Mouse (Mus musculus) liver, adult 2 months (tissue): ENCODE data around the gene Olfr1199. TPM values are rescaled to one million over a fixed set of nuclear protein-coding genes. Genes with fewer than 3 reads are reported as not detected.

Experiments
- DNase-seq: peaks from one replicate; pipeline ENCODE4 v3.0.0-alpha.2; 2011; ENCODE audit warnings: low read depth, low spot score; ENCODE audit errors: extremely low read depth
- H3K27ac ChIP-seq: fragments of 200-500 bp; replicated peaks from 2 replicates; pipeline ENCODE4 v1.5.1; 2012; ENCODE audit warnings: low read depth, mild to moderate bottlenecking, control low read depth, inconsistent platforms, low read length; ENCODE audit not compliant: insufficient read depth
- H3K27me3 ChIP-seq: fragments of 200-500 bp; 2 replicates; pipeline ENCODE4 v1.6.1; 2012; ENCODE audit warnings: mild to moderate bottlenecking, moderate library complexity, low read length, inconsistent platforms; ENCODE audit not compliant: control insufficient read depth, insufficient read depth
- H3K36me3 ChIP-seq: fragments of 200-500 bp; 2 replicates; pipeline ENCODE4 v1.6.1; 2012; ENCODE audit warnings: low read length, inconsistent platforms; ENCODE audit not compliant: control insufficient read depth, insufficient read depth
- H3K4me1 ChIP-seq: fragments of 200-500 bp; 2 replicates; pipeline ENCODE4 v1.6.1; 2011; ENCODE audit warnings: low read length; ENCODE audit not compliant: control insufficient read depth, insufficient read depth
- H3K4me3 ChIP-seq: fragments of 200-500 bp; 2 replicates; pipeline ENCODE4 v1.5.1; 2011; ENCODE audit warnings: low read depth, mild to moderate bottlenecking, control low read depth, low read length, moderate library complexity; ENCODE audit not compliant: insufficient read depth
- H3K79me2 ChIP-seq: fragments of 200-500 bp; 2 replicates; pipeline ENCODE4 v1.6.1; 2012; ENCODE audit warnings: inconsistent platforms, mild to moderate bottlenecking, low read length, moderate library complexity; ENCODE audit not compliant: control insufficient read depth, insufficient read depth
- H3K9ac ChIP-seq: fragments of 200-500 bp; 2 replicates; pipeline ENCODE4 v1.6.1; 2012; ENCODE audit warnings: low read depth, mild to moderate bottlenecking, control low read depth, inconsistent platforms, low read length
- CTCF ChIP-seq: fragments of 200-500 bp; IDR thresholded peaks from 2 replicates; pipeline ENCODE4 v1.5.1; 2011; ENCODE audit warnings: low read depth, low read length, control low read depth
- POLR2A ChIP-seq: fragments of 200-500 bp; IDR thresholded peaks from 2 replicates; pipeline ENCODE4 v1.6.1; 2011; ENCODE audit warnings: low read length, control low read depth; ENCODE audit not compliant: insufficient read depth; ENCODE audit errors: extremely low read depth
- WGBS: fragments of 180-500 bp; shearing (Covaris S2); methylation state at CpG from one replicate; pipeline ENCODE4 v1.1.7; 2018; 5-methylcytosine and 5-hydroxymethylcytosine counted together
- polyA plus RNA-seq: library from polyadenylated mRNA; depleted of rRNA; stranded (reverse); fragments of >200 nt; gene quantifications from 2 replicates; pipeline ENCODE4 v1.2.3, GENCODE M21; 2012; rRNA removed
- total RNA-seq: library from RNA; depleted of rRNA; stranded (reverse); fragments of >200 nt; gene quantifications from 2 replicates; pipeline ENCODE4 v1.2.3, GENCODE M21; 2014; rRNA removed

The Olfr1199 gene
- total RNA-seq (not detected in 2 replicates), polyA plus RNA-seq (not detected in 2 replicates)

GRCm38 (mm10) chr2:88760369-88760768, at the start of gene Olfr1199:
Gene Olfr1199 (minus strand): TSS chr2:88760469.
- 89% methylated on average over 2 of the region's 2 CpGs for WGBS
- Histone ChIP-seq H3K36me3 (no peaks in the 10 kb centered on the region), H3K4me1 (no peaks in the 10 kb centered on the region), H3K9ac (no peak within 1 kb of the TSS), H3K27ac (no peak within 1 kb of the TSS), H3K79me2 (no peaks in the 10 kb centered on the region), H3K4me3 (no peak within 1 kb of the TSS), H3K27me3 (no peaks in the 10 kb centered on the region)
- DNase-seq = no peak
- TF ChIP-seq POLR2A (no peak), CTCF (no peak)

- H3K36me3 ChIP-seq = no peaks in the 10 kb centered on the region
- no peaks in the 10 kb centered on the region for H3K79me2 ChIP-seq
Measured at GRCm38 (mm10) chr2:88792736-88793135, 32.5 kb upstream of the Olfr1199 start, which contains the start of gene Olfr1201. Gene Olfr1201 (plus strand): TSS chr2:88793036.

GRCm38 (mm10) chr2:88770388-88770787, 10.1 kb upstream of the Olfr1199 start, which contains the start of gene Olfr1200:
Gene Olfr1200 (minus strand): TSS chr2:88770488.
- no peak within 1 kb of the TSS for H3K27ac ChIP-seq
- no peak within 1 kb of the TSS for H3K9ac ChIP-seq
- H3K27me3 ChIP-seq = no peaks in the 10 kb centered on the region
- no peak within 1 kb of the TSS for H3K4me3 ChIP-seq
- H3K4me1 ChIP-seq = no peaks in the 10 kb centered on the region
- DNase-seq = no peak
- 66% methylated on average over 2 of the region's 2 CpGs for WGBS
- H3K36me3 ChIP-seq = no peaks in the 10 kb centered on the region
- no peak for TF ChIP-seq POLR2A
- TF ChIP-seq CTCF = no peak
- no peaks in the 10 kb centered on the region for H3K79me2 ChIP-seq

More at GRCm38 (mm10) chr2:88792736-88793135, 32.5 kb upstream of the Olfr1199 start, which contains the start of gene Olfr1201:
- Histone ChIP-seq H3K27me3 (no peaks in the 10 kb centered on the region), H3K4me3 (no peak within 1 kb of the TSS), H3K27ac (no peak within 1 kb of the TSS), H3K9ac (no peak within 1 kb of the TSS), H3K4me1 (no peaks in the 10 kb centered on the region)
- whole genome bisulfite sequencing = 77% methylated on average over 6 of the region's 6 CpGs
- DNase-seq = no peak
- TF ChIP-seq POLR2A = no peak
- no peak for TF ChIP-seq CTCF

- H3K4me1 ChIP-seq = no peaks in the 10 kb centered on the region
- H3K4me3 ChIP-seq = no peak within 1 kb of the TSS
- TF ChIP-seq CTCF (no peak), POLR2A (no peak)
Measured at GRCm38 (mm10) chr2:88751270-88751669, 9.0 kb downstream of the Olfr1199 start, which contains the start of gene Olfr1198. Gene Olfr1198 (minus strand): TSS chr2:88751370.

GRCm38 (mm10) chr2:88743379-88743778, 16.9 kb downstream of the Olfr1199 start:
- H3K79me2 ChIP-seq = no peaks in the 10 kb centered on the region
- no peaks in the 10 kb centered on the region for H3K27me3 ChIP-seq
- no peaks in the 10 kb centered on the region for H3K36me3 ChIP-seq
- H3K9ac ChIP-seq = no peak overlapping the region
- H3K27ac ChIP-seq = no peak overlapping the region
- DNase-seq = no peak
- 65% methylated on average over 3 of the region's 3 CpGs for WGBS
- no peaks in the 10 kb centered on the region for H3K4me1 ChIP-seq
- no peak for TF ChIP-seq CTCF
- no peak for TF ChIP-seq POLR2A
- H3K4me3 ChIP-seq = no peak overlapping the region

More at GRCm38 (mm10) chr2:88751270-88751669, 9.0 kb downstream of the Olfr1199 start, which contains the start of gene Olfr1198:
- Histone ChIP-seq H3K27ac (no peak within 1 kb of the TSS), H3K9ac (no peak within 1 kb of the TSS), H3K79me2 (no peaks in the 10 kb centered on the region), H3K36me3 (no peaks in the 10 kb centered on the region), H3K27me3 (no peaks in the 10 kb centered on the region)
- no peak for DNase-seq
- 86% methylated on average over 2 of the region's 2 CpGs for WGBS

- no peak for DNase-seq
- 71% methylated on average over 1 of the region's 1 CpGs for WGBS
Measured at GRCm38 (mm10) chr2:88732266-88732665, 28.0 kb downstream of the Olfr1199 start, which contains the start of gene Olfr1197. Gene Olfr1197 (minus strand): TSS chr2:88732366.

More at GRCm38 (mm10) chr2:88732266-88732665, 28.0 kb downstream of the Olfr1199 start, which contains the start of gene Olfr1197:
- TF ChIP-seq POLR2A = no peak
- no peak for TF ChIP-seq CTCF
- no peaks in the 10 kb centered on the region for H3K79me2 ChIP-seq
- no peaks in the 10 kb centered on the region for H3K27me3 ChIP-seq
- no peak within 1 kb of the TSS for H3K4me3 ChIP-seq
- H3K9ac ChIP-seq = no peak within 1 kb of the TSS
- no peaks in the 10 kb centered on the region for H3K36me3 ChIP-seq
- no peaks in the 10 kb centered on the region for H3K4me1 ChIP-seq
- H3K27ac ChIP-seq = no peak within 1 kb of the TSS
